Mouse (Mus musculus): ENCODE measurements at regions not wholly inside any gene's neighbourhood (a gene's known extent, or its start where the extent isn't known, plus 50 kb on each side); places are given as distances from the start of the nearest gene placed in this dataset.

- TF ChIP-seq CTCF (IDR thresholded peaks at IDR 0.05) (no peak), EP300 (IDR thresholded peaks at IDR 0.05) (no peak)
These were observed 150.6 kb upstream of the Mettl15 start for GRCm38 (mm10) chr2:109431183-109431582.
